Mouse (Mus musculus): Measurements from ENCODE around the gene Pank2.

Pank2 gene

DNA sequence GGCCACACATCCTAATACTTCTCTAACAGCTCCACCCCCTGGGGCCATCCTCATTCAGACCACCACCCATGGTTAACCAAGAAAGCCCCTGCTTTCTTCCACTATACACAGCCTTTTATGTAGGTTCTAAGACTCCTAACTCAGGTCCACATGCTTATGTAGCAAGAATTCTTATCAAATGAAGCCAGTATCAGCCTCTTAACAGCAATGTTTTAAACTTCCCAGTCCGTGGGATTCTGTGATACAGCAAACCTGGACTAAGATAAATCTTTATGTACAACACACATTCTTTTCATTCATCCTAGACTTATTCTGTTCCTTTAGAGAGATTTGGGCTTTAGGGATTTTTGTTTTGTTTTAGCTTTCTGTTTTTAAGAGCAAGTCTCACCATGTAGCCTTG lies 61.4 kb downstream of the Pank2 start:
- DNase-seq (ENCODE audit: low spot score), result no peak

GRCm38 (mm10) chr2:131326044-131326443 lies 63.7 kb downstream of the Pank2 start:
- no peak for DNase-seq (ENCODE audit: low spot score)

GRCm38 (mm10) chr2:131328981-131329380 lies 66.7 kb downstream of the Pank2 start:
- DNase-seq (ENCODE audit: low spot score), result no peak

GRCm38 (mm10) chr2:131330548-131330947 lies 68.3 kb downstream of the Pank2 start:
- DNase-seq (ENCODE audit: low spot score), result no peak

GRCm38 (mm10) chr2:131337602-131338001 lies 75.3 kb downstream of the Pank2 start:
- no peak for DNase-seq (ENCODE audit: low spot score)

GRCm38 (mm10) chr2:131344449-131344848 lies 82.2 kb downstream of the Pank2 start:
- no peak for DNase-seq (ENCODE audit: low spot score)

- no peak for DNase-seq (ENCODE audit: low spot score)
Observed at GRCm38 (mm10) chr2:131345556-131345955, 83.3 kb downstream of the Pank2 start.
